ENCODE assay signal across 10 mouse cellular contexts in genomic region chr11:53794015-53794414, GRCm38 (mm10). TPM values are rescaled to one million over a fixed set of nuclear protein-coding genes. Genes with fewer than 3 reads are reported as not detected.
DNase-seq lines count a peak whose midpoint lies in the region; ATAC-seq and TF ChIP-seq lines count a peak whose summit lies in the region.
"Had no signal": no experiment of that assay in that cellular context is flagged by ENCODE, and none has a peak within 500 bp of the region (broad histone marks: within the 10 kb centered on the region; RNA-seq: fewer than 3 reads in every experiment).

No protein-coding gene starts in this region.

- 49% methylated on average over 3 of the region's 3 CpGs for WGBS in lung, postnatal 0 days

- ATAC-seq in lung, postnatal 0 days = no peak

- peak overlapping the region; percentile 77 for H3K27ac ChIP-seq in lung, postnatal 0 days (ENCODE audit: low read length)
- H3K27ac ChIP-seq: hindbrain, embryonic 12.5 days; limb, embryonic 12.5 days had no signal

- no peak overlapping the region for H3K9ac ChIP-seq in lung, postnatal 0 days (replicated peaks; ENCODE audit: low read depth)
- H3K9ac ChIP-seq: hindbrain, embryonic 12.5 days; limb, embryonic 12.5 days had no signal

- H3K27me3 ChIP-seq in lung, postnatal 0 days (replicated peaks; ENCODE audit: insufficient read depth, low read length) = no peaks in the 10 kb centered on the region
- H3K27me3 ChIP-seq: hindbrain, embryonic 12.5 days; limb, embryonic 12.5 days had no signal

- no peaks in the 10 kb centered on the region for H3K36me3 ChIP-seq in lung, postnatal 0 days (ENCODE audit: insufficient read depth, low read length)
- H3K36me3 ChIP-seq: hindbrain, embryonic 12.5 days; limb, embryonic 12.5 days had no signal

- DNase-seq in cerebellum, postnatal 10 days = peak; percentile 37 to 38
- no peak for DNase-seq in cerebellum, adult 11-12 months
- peak; percentile 28 for DNase-seq in right cerebral cortex, postnatal 14 days
- no peak for DNase-seq in right cerebral cortex, adult 2 months (ENCODE audit: low spot score in 2 of 2)
- DNase-seq in lung, postnatal 0 days (ENCODE audit: low spot score) = peak; percentile 36
- DNase-seq in thymus, postnatal 36 days = peak; percentile 32 to 34
- DNase-seq in frontal cortex, adult 2 months (ENCODE audit: extremely low spot score in 1 of 2, low spot score in 1 of 2) = no peak
- DNase-seq in adrenal gland, adult 2 months = no peak

- H3K4me2 ChIP-seq in lung, postnatal 0 days (replicated peaks; ENCODE audit: low read depth, low read length) = no peak overlapping the region
- H3K4me2 ChIP-seq: hindbrain, embryonic 12.5 days; limb, embryonic 12.5 days had no signal

- peaks cover 33% of the 10 kb centered on the region; the same call in 1 of the 2 replicates for H3K4me1 ChIP-seq in lung, postnatal 0 days (ENCODE audit: insufficient read depth, low read depth, low read length)

- H3K9me3 ChIP-seq in lung, postnatal 0 days (ENCODE audit: low read length) = no peaks in the 10 kb centered on the region

- TF ChIP-seq EP300 in lung, postnatal 0 days (IDR thresholded peaks at IDR 0.05) = no peak

- H3K4me3 ChIP-seq in lung, postnatal 0 days (ENCODE audit: low read depth, low read length) = no peak overlapping the region
- H3K4me3 ChIP-seq: hindbrain, embryonic 12.5 days; limb, embryonic 12.5 days had no signal

- TF ChIP-seq CTCF in lung, postnatal 0 days (IDR thresholded peaks at IDR 0.05) = no peak

RNA-seq across cellular contexts. Expression of gene Gm17334, which starts 21.0 kb away (rescaled TPM):
- polyA plus RNA-seq in lung, postnatal 0 days (2015; fragmentation: Nextera tagmentation; extraction: Ambion mirVana) = 0.46 and 0.61 TPM in 2 replicates
- 0.64 and 1.3 TPM in 2 replicates for polyA plus RNA-seq in frontal cortex, adult 2 months (2012; rRNA removed)
- total RNA-seq in adrenal gland, adult 2 months (2021) = under 1 TPM; 0.43 to 0.45 TPM
- 1.4 and 1.5 TPM in 2 replicates for polyA plus RNA-seq in adrenal gland, adult 2 months (2012; rRNA removed)
- polyA plus RNA-seq: hindbrain, embryonic 12.5 days had no signal

RNA-seq across cellular contexts. Expression of gene Irf1, which starts 24.2 kb away (rescaled TPM):
- polyA plus RNA-seq in lung, postnatal 0 days (2015; fragmentation: Nextera tagmentation; extraction: Ambion mirVana) = 52.5 and 64.9 TPM in 2 replicates
- polyA plus RNA-seq in frontal cortex, adult 2 months (2012; rRNA removed) = 11.8 and 14.1 TPM in 2 replicates
- 10 to 100 TPM; 22.7 to 35.5 TPM for total RNA-seq in adrenal gland, adult 2 months (2021)
- 43.7 and 59.0 TPM in 2 replicates for polyA plus RNA-seq in adrenal gland, adult 2 months (2012; rRNA removed)

Comparison
In these comparisons a context has a peak if more than half of its experiments do, and no peak if none do; other contexts are left out.
1. DNase-seq: peak in cerebellum, postnatal 10 days (2 of 2), right cerebral cortex, postnatal 14 days (single experiment), lung, postnatal 0 days (single experiment) and thymus, postnatal 36 days (2 of 2); none in cerebellum, adult 11-12 months (single experiment), right cerebral cortex, adult 2 months (0 of 2), frontal cortex, adult 2 months (0 of 2) and adrenal gland, adult 2 months (single experiment).